Comparison of ENCODE assay signal across 39 mouse cellular contexts in genomic region chr4:102989391-102989790, GRCm38 (mm10). TPM values are rescaled to one million over a fixed set of nuclear protein-coding genes. Genes with fewer than 3 reads are reported as not detected.
A peak's percentile ranks its signal among the peaks of the same experiment; 100 is the strongest.
DNase-seq lines count a peak whose midpoint lies in the region; ATAC-seq and TF ChIP-seq lines count a peak whose summit lies in the region.
"Had no signal": no experiment of that assay in that cellular context is flagged by ENCODE, and none has a peak within 500 bp of the region (broad histone marks: within the 10 kb centered on the region; RNA-seq: fewer than 3 reads in every experiment).

No protein-coding gene starts in this region.

- H3K27ac ChIP-seq in intestine, embryonic 14.5 days (ENCODE audit: low read depth) = no peak overlapping the region
- no peak overlapping the region for H3K27ac ChIP-seq in intestine, embryonic 15.5 days
- peak overlapping the region; percentile 100 for H3K27ac ChIP-seq in thymus, adult 2 months (ENCODE audit: control insufficient read depth, insufficient read depth, low read length)
- H3K27ac ChIP-seq: embryonic facial prominence, embryonic 15.5 days; forebrain, embryonic 12.5 days; hindbrain, embryonic 12.5 days; hindbrain, postnatal 0 days; kidney, embryonic 15.5 days; layer of hippocampus, adult 2 months; liver, embryonic 13.5 days; neural tube, embryonic 12.5 days had no signal

- peak; percentile 27 for DNase-seq in intestine, embryonic 14.5 days (ENCODE audit: low spot score)
- peak; percentile 51 for DNase-seq in thymus, adult 2 months
- peak; percentile 48 for DNase-seq in thymus, postnatal 4 days
- DNase-seq in layer of hippocampus, postnatal 36 days = no peak
- DNase-seq in neural tube, embryonic 10.5 days (ENCODE audit: extremely low spot score, low spot score) = no peak
- DNase-seq: adrenal gland, postnatal 25 days; B cell, adult 2 months; cerebellum, adult 18-20 months; cerebellum, postnatal 10 days; forebrain, postnatal 0 days; heart, postnatal 10 days; kidney, adult 18-20 months; kidney, postnatal 36 days; liver, embryonic 13.5 days; lung, adult 18-20 months; lung, postnatal 4 days; midbrain, embryonic 14.5 days; right cerebral cortex, adult 18-20 months; right cerebral cortex, postnatal 4 days had no signal

- WGBS in intestine, embryonic 14.5 days = 78% methylated on average over 5 of the region's 5 CpGs
- WGBS in intestine, embryonic 15.5 days = 78% methylated on average over 5 of the region's 5 CpGs
- WGBS in thymus, adult 2 months = 9% methylated on average over 5 of the region's 5 CpGs

- H3K4me1 ChIP-seq in intestine, embryonic 14.5 days (replicated peaks; ENCODE audit: control insufficient read depth, insufficient read depth, low read length) = no peaks in the 10 kb centered on the region
- H3K4me1 ChIP-seq in intestine, embryonic 15.5 days (replicated peaks) = no peaks in the 10 kb centered on the region
- peaks cover 29% of the 10 kb centered on the region for H3K4me1 ChIP-seq in thymus, adult 2 months (replicated peaks; ENCODE audit: control insufficient read depth, insufficient read depth, low read length)
- H3K4me1 ChIP-seq: embryonic facial prominence, embryonic 15.5 days; forebrain, embryonic 12.5 days; hindbrain, embryonic 12.5 days; kidney, embryonic 15.5 days; liver, embryonic 13.5 days; neural tube, embryonic 12.5 days had no signal

- no peak overlapping the region for H3K9ac ChIP-seq in intestine, embryonic 14.5 days (ENCODE audit: low read length)
- H3K9ac ChIP-seq in intestine, embryonic 15.5 days = no peak overlapping the region
- H3K9ac ChIP-seq: embryonic facial prominence, embryonic 15.5 days; forebrain, embryonic 12.5 days; forebrain, postnatal 0 days; hindbrain, embryonic 12.5 days; kidney, embryonic 15.5 days; liver, embryonic 13.5 days; neural tube, embryonic 12.5 days had no signal

- H3K4me2 ChIP-seq in intestine, embryonic 14.5 days (ENCODE audit: low read length) = no peak overlapping the region
- no peak overlapping the region for H3K4me2 ChIP-seq in intestine, embryonic 15.5 days (replicated peaks)
- H3K4me2 ChIP-seq: embryonic facial prominence, embryonic 15.5 days; forebrain, embryonic 12.5 days; heart, embryonic 11.5 days; hindbrain, embryonic 12.5 days; kidney, embryonic 15.5 days; liver, embryonic 13.5 days; neural tube, embryonic 12.5 days had no signal

- no peak for TF ChIP-seq CTCF in thymus, adult 2 months (IDR thresholded peaks at IDR 0.05; ENCODE audit: borderline replicate concordance, control insufficient read depth, extremely low read depth, insufficient read depth, low read length, poor library complexity)

- H3K9me3 ChIP-seq in intestine, embryonic 14.5 days (ENCODE audit: control insufficient read depth, low read length) = no peaks in the 10 kb centered on the region
- no peaks in the 10 kb centered on the region for H3K9me3 ChIP-seq in intestine, embryonic 15.5 days
- H3K9me3 ChIP-seq: embryonic facial prominence, embryonic 15.5 days; forebrain, embryonic 12.5 days; hindbrain, embryonic 12.5 days; kidney, embryonic 15.5 days; liver, embryonic 13.5 days; neural tube, embryonic 12.5 days had no signal

- H3K4me3 ChIP-seq in intestine, embryonic 14.5 days (ENCODE audit: low read depth, low read length) = no peak overlapping the region
- H3K4me3 ChIP-seq in intestine, embryonic 15.5 days (replicated peaks) = no peak overlapping the region
- no peak overlapping the region for H3K4me3 ChIP-seq in thymus, adult 2 months (ENCODE audit: control insufficient read depth, insufficient read depth, low read length)
- H3K4me3 ChIP-seq: embryonic facial prominence, embryonic 15.5 days; forebrain, embryonic 12.5 days; hindbrain, embryonic 12.5 days; kidney, embryonic 15.5 days; layer of hippocampus, adult 2 months; liver, embryonic 13.5 days; neural tube, embryonic 12.5 days had no signal

- no peaks in the 10 kb centered on the region for H3K36me3 ChIP-seq in intestine, embryonic 14.5 days (ENCODE audit: control insufficient read depth, insufficient read depth, low read length)
- no peaks in the 10 kb centered on the region for H3K36me3 ChIP-seq in intestine, embryonic 15.5 days
- no peaks in the 10 kb centered on the region for H3K36me3 ChIP-seq in thymus, adult 2 months (ENCODE audit: control insufficient read depth, insufficient read depth, low read length)
- H3K36me3 ChIP-seq: embryonic facial prominence, embryonic 15.5 days; forebrain, embryonic 12.5 days; hindbrain, embryonic 12.5 days; kidney, embryonic 15.5 days; liver, embryonic 13.5 days; neural tube, embryonic 12.5 days had no signal

- TF ChIP-seq POLR2A in thymus, adult 2 months (IDR thresholded peaks at IDR 0.05; ENCODE audit: control insufficient read depth, extremely low read depth, insufficient read depth, low read length, poor library complexity) = no peak

- H3K27me3 ChIP-seq in intestine, embryonic 14.5 days (replicated peaks; ENCODE audit: control insufficient read depth, insufficient read depth, low read length) = no peaks in the 10 kb centered on the region
- no peaks in the 10 kb centered on the region for H3K27me3 ChIP-seq in intestine, embryonic 15.5 days (replicated peaks)
- H3K27me3 ChIP-seq in thymus, adult 2 months (ENCODE audit: control insufficient read depth, insufficient read depth, low read length) = no peaks in the 10 kb centered on the region
- H3K27me3 ChIP-seq: embryonic facial prominence, embryonic 15.5 days; forebrain, embryonic 12.5 days; hindbrain, embryonic 12.5 days; kidney, embryonic 15.5 days; liver, embryonic 13.5 days; neural tube, embryonic 12.5 days; Patski had no signal

- ATAC-seq in intestine, embryonic 14.5 days (replicated peaks; ENCODE audit: low FRiP score, low TSS enrichment, low read depth) = no peak
- ATAC-seq in intestine, embryonic 15.5 days = no peak
- ATAC-seq in activated CD4-positive, CD25-positive, alpha-beta regulatory T cell, adult 4 months = peak; percentile 37
- no peak for ATAC-seq in monocyte, adult 5-6 weeks (replicated peaks; ENCODE audit: insufficient number of reproducible peaks, low FRiP score, low TSS enrichment, poor library complexity, severe bottlenecking)
- ATAC-seq: forebrain, postnatal 0 days; hindbrain, postnatal 0 days; lung, postnatal 0 days; Patski had no signal

RNA-seq across cellular contexts. Expression of gene Tctex1d1, which starts 11.0 kb away (rescaled TPM):
- polyA plus RNA-seq in intestine, embryonic 14.5 days (2014; fragmentation: Nextera tagmentation; extraction: Ambion mirVana) = 0.47 and 0.67 TPM in 2 replicates
- 0.51 and 0.58 TPM in 2 replicates for polyA plus RNA-seq in intestine, embryonic 15.5 days (2015; fragmentation: Nextera tagmentation; extraction: Ambion mirVana)
- under 1 TPM in 1 of 2 experiments, not detected in 1; 0.89 TPM for polyA plus RNA-seq in activated CD4-positive, CD25-positive, alpha-beta regulatory T cell, adult 4 months (2017; shearing (Covaris generic))
- 18.1 and 20.0 TPM in 2 replicates for polyA plus RNA-seq in thymus, adult 2 months (2012; rRNA removed)
- under 1 TPM; 0.80 to 0.94 TPM for total RNA-seq in layer of hippocampus, postnatal 36 days (2021)
- total RNA-seq in monocyte, adult 5-6 weeks (2017) = 0.58 TPM in 1 of 3 replicates, not detected in the others
- total RNA-seq: adrenal gland, adult 18-20 months; adrenal gland, postnatal 25 days; gastrocnemius, adult 8-10 months; megakaryocyte-erythroid progenitor cell, adult 5-6 weeks; MEL had no signal
- polyA plus RNA-seq: heart, embryonic 11.5 days; Patski had no signal

RNA-seq across cellular contexts. Expression of gene Insl5, which starts 37.3 kb away (rescaled TPM):
- polyA plus RNA-seq in intestine, embryonic 14.5 days (2014; fragmentation: Nextera tagmentation; extraction: Ambion mirVana) = not detected in 2 replicates
- 0.64 and 1.8 TPM in 2 replicates for polyA plus RNA-seq in intestine, embryonic 15.5 days (2015; fragmentation: Nextera tagmentation; extraction: Ambion mirVana)
- polyA plus RNA-seq in activated CD4-positive, CD25-positive, alpha-beta regulatory T cell, adult 4 months (2017; shearing (Covaris generic)) = not detected
- polyA plus RNA-seq in thymus, adult 2 months (2012; rRNA removed) = 15.7 and 19.4 TPM in 2 replicates
- 1 to 10 TPM; 1.5 to 2.0 TPM for total RNA-seq in layer of hippocampus, postnatal 36 days (2021)
- total RNA-seq in monocyte, adult 5-6 weeks (2017) = not detected in 3 replicates
- total RNA-seq: adrenal gland, adult 18-20 months; adrenal gland, postnatal 25 days; common myeloid progenitor, adult 5-6 weeks; gastrocnemius, adult 8-10 months; granulocyte monocyte progenitor cell, adult 5-6 weeks; heart, postnatal 10 days; hindbrain, postnatal 0 days; layer of hippocampus, postnatal 14 days; megakaryocyte-erythroid progenitor cell, adult 5-6 weeks; MEL had no signal
- polyA plus RNA-seq: embryonic facial prominence, embryonic 15.5 days; forebrain, embryonic 12.5 days; forebrain, postnatal 0 days; hindbrain, postnatal 0 days; liver, embryonic 13.5 days; lung, postnatal 0 days; midbrain, embryonic 14.5 days; Patski had no signal

Comparison
In these comparisons a context has a peak if more than half of its experiments do, and no peak if none do; other contexts are left out.
1. DNase-seq: peak in intestine, embryonic 14.5 days (single experiment), thymus, adult 2 months (single experiment) and thymus, postnatal 4 days (single experiment); none in layer of hippocampus, postnatal 36 days (0 of 2) and neural tube, embryonic 10.5 days (single experiment).
2. RNA of gene Tctex1d1, which starts 11.0 kb away (polyA plus RNA-seq): 18.1 to 20.0 TPM in thymus, adult 2 months; 0.89 TPM in activated CD4-positive, CD25-positive, alpha-beta regulatory T cell, adult 4 months, 0.51 to 0.58 TPM in intestine, embryonic 15.5 days and 0.47 to 0.67 TPM in intestine, embryonic 14.5 days; every median in the first group is over 10 times any median in the second.